In the genomic region with DNA sequence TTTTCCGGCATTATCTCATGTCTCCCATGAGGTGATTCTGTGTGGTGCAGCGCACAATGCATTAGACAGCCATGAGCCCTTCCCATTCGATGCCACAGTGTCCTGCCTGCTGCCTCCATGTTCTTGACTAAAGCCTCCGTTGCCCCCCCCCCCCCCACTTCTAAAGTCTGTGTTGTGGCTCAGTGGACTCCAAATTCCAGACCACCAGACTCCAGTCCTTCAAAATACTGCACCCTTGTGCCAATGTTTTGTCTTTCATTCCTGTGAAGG, we compare ENCODE assay signal across 9 mouse cellular contexts.
DNase-seq lines count a peak whose midpoint lies in the region; ATAC-seq and TF ChIP-seq lines count a peak whose summit lies in the region.
"Had no signal": no experiment of that assay in that cellular context is flagged by ENCODE, and none has a peak within 500 bp of the region (broad histone marks: within the 10 kb centered on the region; RNA-seq: fewer than 3 reads in every experiment).

No protein-coding gene starts in this region.

- WGBS in lung, embryonic 14.5 days, result 56% methylated on average over 4 of the region's 4 CpGs
- 63% methylated on average over 4 of the region's 4 CpGs for WGBS in lung, adult 2 months
- WGBS in forebrain, postnatal 0 days, result 39% methylated on average over 4 of the region's 4 CpGs
- WGBS in limb, embryonic 15.5 days, result 59% methylated on average over 4 of the region's 4 CpGs

- ATAC-seq in lung, embryonic 14.5 days (ENCODE audit: insufficient read depth), result no peak
- ATAC-seq in forebrain, postnatal 0 days, result peak; percentile 18; the same call in 1 of the 2 replicates
- no peak for ATAC-seq in limb, embryonic 15.5 days (ENCODE audit: insufficient number of reproducible peaks, low FRiP score, low TSS enrichment, low read depth)

- H3K36me3 ChIP-seq in lung, embryonic 14.5 days (ENCODE audit: insufficient read depth), result no peaks in the 10 kb centered on the region
- no peaks in the 10 kb centered on the region for H3K36me3 ChIP-seq in forebrain, postnatal 0 days (ENCODE audit: insufficient read depth)
- H3K36me3 ChIP-seq in limb, embryonic 15.5 days, result no peaks in the 10 kb centered on the region

- peak overlapping the region; percentile 11; the same call in 1 of the 2 replicates for H3K9ac ChIP-seq in lung, embryonic 14.5 days
- H3K9ac ChIP-seq in forebrain, postnatal 0 days, result peak overlapping the region; percentile 80
- H3K9ac ChIP-seq in limb, embryonic 15.5 days, result no peak overlapping the region

- DNase-seq in lung, embryonic 14.5 days, result no peak
- no peak for DNase-seq in lung, adult 2 months
- DNase-seq in forebrain, postnatal 0 days, result no peak
- no peak for DNase-seq in urinary bladder, postnatal 25 days (ENCODE audit: low spot score)
- DNase-seq in right cerebral cortex, postnatal 14 days, result no peak
- DNase-seq in gastrocnemius, postnatal 10 days, result no peak
- DNase-seq: lung, postnatal 14 days had no signal

- no peak overlapping the region for H3K27ac ChIP-seq in lung, embryonic 14.5 days (ENCODE audit: low read depth)
- peak overlapping the region; percentile 95 for H3K27ac ChIP-seq in forebrain, postnatal 0 days (ENCODE audit: low read depth, low read length)
- no peak overlapping the region for H3K27ac ChIP-seq in limb, embryonic 15.5 days

- H3K4me3 ChIP-seq in lung, embryonic 14.5 days (ENCODE audit: low read depth, low read length), result no peak overlapping the region; the same call in 1 of the 2 replicates
- H3K4me3 ChIP-seq in lung, adult 2 months (replicated peaks; ENCODE audit: extremely low read depth, low read depth, low read length), result no peak overlapping the region
- peak overlapping the region; percentile 67 for H3K4me3 ChIP-seq in forebrain, postnatal 0 days (ENCODE audit: low read depth, low read length)
- H3K4me3 ChIP-seq in limb, embryonic 15.5 days, result peak overlapping the region; percentile 49; the same call in 1 of the 2 replicates

- peak overlapping the region; percentile 63 for H3K4me2 ChIP-seq in lung, embryonic 14.5 days
- peak overlapping the region; percentile 59 for H3K4me2 ChIP-seq in forebrain, postnatal 0 days (ENCODE audit: low read depth)
- peak overlapping the region; percentile 69 for H3K4me2 ChIP-seq in limb, embryonic 15.5 days

- no peak for TF ChIP-seq POLR2A in lung, adult 2 months (IDR thresholded peaks at IDR 0.05; ENCODE audit: borderline replicate concordance, extremely low read depth, low read depth, low read length)

- H3K27me3 ChIP-seq in lung, embryonic 14.5 days (ENCODE audit: insufficient read depth, low read length), result no peaks in the 10 kb centered on the region
- no peaks in the 10 kb centered on the region for H3K27me3 ChIP-seq in forebrain, postnatal 0 days (ENCODE audit: insufficient read depth, low read length)
- no peaks in the 10 kb centered on the region for H3K27me3 ChIP-seq in limb, embryonic 15.5 days
- H3K27me3 ChIP-seq: Patski had no signal

- no peaks in the 10 kb centered on the region; the same call in 1 of the 2 replicates for H3K4me1 ChIP-seq in lung, embryonic 14.5 days (ENCODE audit: insufficient read depth)
- no peaks in the 10 kb centered on the region for H3K4me1 ChIP-seq in lung, adult 2 months (ENCODE audit: control insufficient read depth, insufficient read depth, low read length)
- H3K4me1 ChIP-seq in forebrain, postnatal 0 days (ENCODE audit: insufficient read depth), result peaks cover 12% of the 10 kb centered on the region
- peaks cover 24% of the 10 kb centered on the region for H3K4me1 ChIP-seq in limb, embryonic 15.5 days

- no peak for TF ChIP-seq CTCF in lung, embryonic 14.5 days (IDR thresholded peaks at IDR 0.05; ENCODE audit: low read depth)
- no peak for TF ChIP-seq CTCF in lung, adult 2 months (IDR thresholded peaks at IDR 0.05; ENCODE audit: insufficient read depth, low read length)
- TF ChIP-seq CTCF in forebrain, postnatal 0 days (IDR thresholded peaks at IDR 0.05; ENCODE audit: low read depth), result no peak

- no peaks in the 10 kb centered on the region for H3K9me3 ChIP-seq in lung, embryonic 14.5 days (ENCODE audit: low read depth, low read length)
- H3K9me3 ChIP-seq in forebrain, postnatal 0 days (ENCODE audit: low read length), result no peaks in the 10 kb centered on the region
- no peaks in the 10 kb centered on the region for H3K9me3 ChIP-seq in limb, embryonic 15.5 days

Comparison
In these comparisons a context has a peak if more than half of its experiments do, and no peak if none do; other contexts are left out.
1. H3K4me3 ChIP-seq: peak in forebrain, postnatal 0 days (single experiment) and limb, embryonic 15.5 days (single experiment); none in lung, embryonic 14.5 days (single experiment) and lung, adult 2 months (single experiment).
2. Peak in every context shown above with its lines, with median percentiles within 50 percentile points of each other: H3K4me2 ChIP-seq.